Mouse (Mus musculus) urinary bladder, postnatal 25 days (tissue): ENCODE measurements around the gene Hapln4.
"Not testable (repeated sequence)": the region's sequence is repeated elsewhere in the genome, so short reads cannot be mapped to it uniquely, and the experiment has no call there.

Experiments used
- DNase-seq: peaks from one replicate; pipeline ENCODE4 v3.0.0; 2022; ENCODE audit warnings: low spot score

The Hapln4 gene

DNA sequence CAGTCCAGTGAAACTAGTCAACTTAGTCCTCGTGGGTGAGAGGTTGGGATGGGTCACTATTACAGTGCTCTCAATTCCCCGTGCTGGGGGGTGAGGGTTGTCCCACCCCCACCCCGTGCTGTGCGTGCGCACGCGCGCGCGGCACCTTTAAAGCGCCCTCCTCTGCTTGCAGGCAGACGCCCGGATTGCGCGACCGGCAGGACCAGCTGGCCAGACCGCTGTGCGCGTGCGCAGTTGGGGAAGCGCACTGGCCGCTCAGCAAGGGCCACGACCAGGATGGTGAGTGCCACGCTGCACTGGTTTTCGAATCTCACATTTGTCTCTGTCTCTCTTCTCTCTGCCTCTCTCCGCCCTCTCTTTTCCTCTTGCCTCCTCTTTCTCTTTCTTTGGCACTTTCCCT is at the start of gene Hapln4:
TSS of gene Hapln4 (plus strand) at position 173 of the 400 bp plus-strand sequence.
- peak; percentile 19 for DNase-seq

DNA sequence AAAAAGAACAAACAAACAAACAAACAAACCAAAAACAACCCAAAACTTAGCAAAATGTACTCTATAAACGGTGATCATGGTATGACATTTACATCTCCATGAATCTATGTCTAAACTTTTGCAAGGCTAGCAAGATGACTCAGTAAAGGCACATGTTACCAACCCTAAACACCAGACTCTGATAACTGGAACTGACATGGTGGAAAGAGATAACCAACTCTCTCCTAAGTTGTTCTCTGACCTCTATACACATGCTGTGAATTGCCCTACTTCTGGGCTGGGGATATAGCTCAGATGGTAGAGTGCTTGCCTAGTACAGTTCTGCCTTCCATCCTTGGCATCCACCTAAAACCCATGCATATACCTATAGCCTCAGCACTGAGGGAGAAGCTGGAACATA is 45.3 kb upstream of the Hapln4 start:
- no peak for DNase-seq

GRCm38 (mm10) chr8:70041885-70042546 is 41.2 kb upstream of the Hapln4 start:
- DNase-seq = peak; percentile 29

- DNase-seq = peak; percentile 96
Observed at GRCm38 (mm10) chr8:70042583-70043455, 40.4 kb upstream of the Hapln4 start, which contains the start of the genes Mau2 and Sugp1. Gene Mau2 (minus strand): TSS chr8:70042734. Gene Sugp1 (plus strand): TSS chr8:70042813.

DNA sequence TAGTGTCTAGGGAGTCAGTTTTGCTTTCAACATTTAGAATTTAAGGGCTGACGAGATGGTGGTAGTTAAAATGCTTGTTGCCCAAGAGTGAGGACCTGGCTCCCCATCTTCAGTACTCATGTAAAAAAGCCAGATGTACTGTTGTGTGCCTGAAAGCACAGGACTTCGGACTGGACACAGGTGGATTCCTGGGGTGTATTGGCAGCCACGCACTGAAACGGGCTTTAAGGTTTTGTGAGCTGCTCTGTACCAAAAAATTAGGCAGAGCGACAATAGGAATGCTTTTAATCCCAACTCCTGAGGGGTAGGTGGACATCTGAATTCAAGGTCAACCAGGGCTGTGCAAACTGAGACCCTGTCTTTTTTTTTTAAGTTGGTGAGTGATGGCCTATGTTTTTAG is 39.3 kb upstream of the Hapln4 start:
- DNase-seq = no peak

DNA sequence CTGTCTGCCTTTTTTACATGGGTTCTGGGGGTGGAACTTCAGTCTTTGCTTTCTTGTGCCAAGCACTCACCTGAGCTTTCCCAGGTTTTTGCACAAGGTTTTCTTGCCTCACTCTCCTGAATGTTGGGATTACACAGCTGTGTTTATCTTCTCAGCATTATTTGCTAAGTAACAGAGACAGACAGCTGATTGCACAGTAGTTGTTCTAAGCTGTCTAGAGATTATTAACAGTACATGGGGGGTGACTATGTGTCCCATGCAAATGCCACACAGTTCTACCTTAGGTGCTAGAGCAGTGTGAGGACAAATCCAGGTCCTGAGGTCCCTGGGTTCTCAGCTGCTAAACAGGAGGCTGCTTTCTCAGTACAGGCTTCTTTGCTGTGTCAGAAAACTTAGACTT is 33.6 kb upstream of the Hapln4 start:
- no peak for DNase-seq

- DNase-seq = not testable (repeated sequence)
Observed at GRCm38 (mm10) chr8:70050434-70050833, 32.8 kb upstream of the Hapln4 start.

DNA sequence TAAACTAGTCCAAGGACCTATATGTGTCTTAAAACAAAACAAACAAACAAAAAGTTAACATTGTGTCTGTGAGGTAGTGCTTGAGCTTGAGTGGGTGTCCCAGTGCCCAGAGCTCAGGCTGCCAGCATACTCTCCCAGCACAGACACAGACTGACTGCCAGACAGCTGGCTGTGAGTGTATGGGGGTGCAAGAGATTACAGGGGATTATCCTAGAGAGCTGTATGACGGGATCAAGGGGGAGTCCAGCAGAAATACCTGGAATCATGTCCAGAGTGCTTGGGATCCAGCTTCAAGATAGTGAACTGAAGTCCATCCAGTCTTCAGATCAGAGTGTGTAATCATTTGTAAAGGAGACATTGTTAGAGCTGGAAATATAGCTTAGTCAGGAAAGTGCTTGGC is 25.5 kb upstream of the Hapln4 start:
- DNase-seq = no peak

GRCm38 (mm10) chr8:70071836-70072440 is 11.3 kb upstream of the Hapln4 start:
- no peak for DNase-seq

- DNase-seq = no peak
Observed at GRCm38 (mm10) chr8:70072441-70073069, 10.7 kb upstream of the Hapln4 start, which contains the start of gene Tm6sf2. Gene Tm6sf2 (plus strand): TSS chr8:70072924.

DNA sequence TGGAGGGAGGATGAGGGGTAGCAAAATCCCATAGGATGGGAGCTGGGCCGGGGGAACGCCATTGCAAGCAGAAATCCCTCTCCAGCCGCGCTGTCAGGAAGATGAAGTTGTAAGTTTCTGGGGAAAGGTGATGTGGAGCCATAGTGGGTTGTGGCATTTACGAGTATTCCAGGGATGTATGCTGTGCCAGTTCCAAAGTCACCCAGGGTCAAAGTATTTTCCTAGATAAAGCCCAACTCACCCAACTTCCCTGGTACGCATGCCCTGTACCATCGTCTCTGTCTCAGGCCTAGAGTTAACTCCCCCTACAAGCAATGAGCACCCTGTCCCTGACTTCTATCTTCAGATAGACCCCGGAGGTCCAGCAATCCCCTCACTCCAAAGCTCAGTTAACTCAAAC is 10.1 kb upstream of the Hapln4 start:
- no peak for DNase-seq

- no peak for DNase-seq
Observed at GRCm38 (mm10) chr8:70073682-70074081, 9.6 kb upstream of the Hapln4 start.

DNA sequence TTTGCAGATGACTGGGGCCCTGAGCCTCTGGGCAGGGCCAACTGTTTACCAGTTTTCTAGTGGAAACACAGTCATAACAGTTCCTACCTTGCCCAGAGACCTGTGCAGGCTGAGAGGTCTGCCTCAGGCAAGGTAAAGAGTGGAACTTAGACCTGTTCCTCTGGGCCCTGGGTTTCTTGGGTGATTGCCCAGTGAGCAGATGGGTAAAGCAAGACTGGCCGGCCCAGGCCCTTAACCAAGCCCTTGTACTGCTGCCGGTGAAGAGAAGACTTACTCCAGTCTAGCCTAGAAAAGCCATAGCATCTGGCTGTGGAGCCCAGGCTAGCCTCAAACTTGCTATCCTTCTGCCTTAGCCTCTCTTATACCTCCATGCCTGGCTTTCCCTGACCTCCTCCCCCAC is 1.3 kb upstream of the Hapln4 start:
- DNase-seq = no peak

- no peak for DNase-seq
Observed at GRCm38 (mm10) chr8:70084191-70085065, 1.2 kb downstream of the Hapln4 start.

- DNase-seq = no peak
Observed at GRCm38 (mm10) chr8:70086151-70086550, 2.9 kb downstream of the Hapln4 start.

DNA sequence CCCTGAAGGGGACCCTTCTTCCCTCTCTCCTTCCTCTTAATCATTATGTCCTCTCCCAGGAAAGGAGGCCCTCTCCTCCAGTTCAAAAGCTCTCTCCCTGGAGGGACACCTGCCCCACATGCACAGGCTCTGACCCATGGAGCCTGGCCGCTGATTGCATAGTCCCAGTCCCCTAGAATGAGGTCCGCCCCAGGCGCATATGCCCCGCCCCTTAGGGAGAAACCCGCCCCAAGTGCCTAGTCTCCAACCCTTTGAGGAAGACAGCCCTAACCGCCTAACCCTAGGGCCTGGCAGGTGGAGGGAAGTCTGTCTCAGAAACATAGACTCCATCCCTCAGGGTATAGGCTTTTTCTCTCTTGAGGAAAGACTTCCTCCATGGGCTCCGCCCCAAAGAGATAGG is 4.0 kb downstream of the Hapln4 start:
- no peak for DNase-seq

- no peak for DNase-seq
Observed at GRCm38 (mm10) chr8:70087836-70088650, 4.8 kb downstream of the Hapln4 start.

DNA sequence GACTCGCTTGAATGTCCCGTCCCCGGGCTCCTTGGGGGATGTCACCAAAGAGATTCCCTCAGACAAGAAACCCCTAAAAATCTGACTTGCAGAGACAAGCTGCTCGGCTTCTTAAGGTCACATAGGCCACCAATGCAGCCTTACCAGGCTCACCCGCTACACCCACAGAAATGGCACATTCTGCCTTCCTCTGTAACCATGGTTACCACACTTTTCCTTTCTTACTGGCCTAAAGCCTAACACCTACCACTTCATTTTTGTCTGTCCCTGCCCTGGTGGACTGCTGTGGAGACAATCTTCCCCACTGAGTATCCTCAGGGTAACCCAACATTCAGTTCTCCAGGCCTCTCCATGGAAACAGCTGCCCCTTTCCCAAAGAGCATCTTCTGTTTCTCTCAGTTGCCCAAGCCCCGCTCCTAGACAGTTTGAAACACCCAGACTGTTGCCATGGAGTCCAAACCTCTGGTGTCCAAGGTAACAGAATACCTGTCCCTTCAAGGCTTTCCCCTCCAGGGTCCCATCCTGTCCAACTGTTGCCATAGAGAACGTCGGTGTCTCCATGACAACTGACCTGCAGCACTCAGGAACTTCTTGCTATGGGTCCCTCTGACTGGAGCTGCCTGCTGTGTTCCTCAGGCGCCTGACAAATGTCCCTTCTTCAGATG is 6.2 kb downstream of the Hapln4 start:
- no peak for DNase-seq

- no peak for DNase-seq
Observed at GRCm38 (mm10) chr8:70092786-70093185, 9.5 kb downstream of the Hapln4 start.

- no peak for DNase-seq
Observed at GRCm38 (mm10) chr8:70099276-70099675, 16.0 kb downstream of the Hapln4 start.
